Mouse (Mus musculus): ENCODE results near the gene Xirp2.
A peak's percentile ranks its signal among the peaks of the same experiment; 100 is the strongest.
"Not testable (repeated sequence)": the region's sequence is repeated elsewhere in the genome, so short reads cannot be mapped to it uniquely, and the experiment has no call there.

Xirp2 gene

DNA sequence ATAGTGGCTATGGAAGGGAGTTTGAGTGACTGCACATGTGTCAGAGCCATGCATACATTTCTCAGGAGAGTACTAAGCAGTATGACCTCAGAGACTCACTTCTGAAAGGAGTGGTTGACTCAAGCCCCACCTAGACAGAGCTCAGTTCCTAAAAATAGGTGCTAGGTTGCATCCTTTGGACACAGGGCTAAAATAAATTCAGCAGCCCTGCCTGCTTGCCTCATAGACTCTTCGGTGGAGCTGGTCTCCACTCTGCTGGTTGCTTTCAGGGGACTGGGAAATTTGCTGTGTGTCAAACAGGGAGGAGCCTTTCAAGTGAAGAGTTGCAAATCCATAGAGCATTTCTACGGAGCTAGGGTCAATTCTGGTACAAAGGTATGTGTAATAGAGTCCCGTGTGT is at the start of gene Xirp2:
Gene Xirp2, plus strand, starts transcription at position 223 of the 400 bp plus-strand sequence.
- DNase-seq (ENCODE audit: low read depth, low spot score): no peak

GRCm38 (mm10) chr2:67413425-67413824 is 32.4 kb upstream of the Xirp2 start, which contains the start of gene Gm21830:
Gm21830 (plus strand) TSS chr2:67413725.
- DNase-seq (ENCODE audit: low read depth, low spot score): not testable (repeated sequence)

GRCm38 (mm10) chr2:67420853-67421252 is 24.9 kb upstream of the Xirp2 start:
- no peak for DNase-seq (ENCODE audit: low read depth, low spot score)

- DNase-seq (ENCODE audit: low read depth, low spot score): no peak
These were observed 23.0 kb upstream of the Xirp2 start for GRCm38 (mm10) chr2:67422799-67423198.

DNA sequence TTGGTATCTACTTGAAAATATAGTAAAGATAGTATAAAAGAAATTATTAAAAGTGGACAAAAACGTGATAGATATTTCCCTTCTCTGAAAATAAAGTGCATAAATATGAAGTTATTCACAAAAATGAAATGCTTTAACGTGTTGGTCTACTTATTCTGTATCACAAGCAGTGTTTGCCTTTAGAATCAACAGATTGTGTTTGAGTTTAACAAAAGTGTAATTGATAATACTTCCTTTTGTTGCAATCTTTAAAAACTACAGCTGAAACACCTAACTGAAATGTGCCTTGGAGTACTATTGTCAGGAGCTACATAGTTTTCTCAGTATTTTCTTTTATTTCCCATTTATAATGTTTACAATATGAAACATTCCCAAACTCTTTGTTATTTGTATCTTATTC is 12.7 kb upstream of the Xirp2 start, which contains the start of gene Gm26727:
Gene Gm26727, minus strand, starts transcription at position 101 of the 400 bp plus-strand sequence.
- no peak for DNase-seq (ENCODE audit: low read depth, low spot score)

- DNase-seq (ENCODE audit: low read depth, low spot score): no peak
These were observed 7.5 kb upstream of the Xirp2 start for GRCm38 (mm10) chr2:67438309-67438708.

DNA sequence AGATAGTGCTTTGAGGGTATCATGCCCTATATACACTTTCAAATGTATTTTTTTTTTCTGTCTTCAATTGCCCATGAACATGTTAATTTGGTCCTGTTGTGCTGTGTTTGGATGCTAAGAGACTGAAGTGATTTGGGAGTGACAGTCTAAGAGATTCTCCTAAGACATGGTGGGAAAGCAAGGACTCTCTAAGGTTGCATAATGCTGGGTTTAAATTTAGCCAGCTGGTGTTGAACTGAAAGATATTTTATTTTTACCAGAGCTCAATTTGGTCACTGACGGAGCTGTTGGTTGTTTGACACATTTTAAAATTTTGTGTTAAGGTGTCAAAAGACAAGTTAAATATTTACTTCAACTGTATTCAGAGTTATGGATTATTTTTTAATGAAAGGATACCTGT is 970 bp downstream of the Xirp2 start:
- DNase-seq (ENCODE audit: low read depth, low spot score): no peak

- DNase-seq (ENCODE audit: low read depth, low spot score): no peak
These were observed 1.4 kb downstream of the Xirp2 start for GRCm38 (mm10) chr2:67447206-67447605.

DNA sequence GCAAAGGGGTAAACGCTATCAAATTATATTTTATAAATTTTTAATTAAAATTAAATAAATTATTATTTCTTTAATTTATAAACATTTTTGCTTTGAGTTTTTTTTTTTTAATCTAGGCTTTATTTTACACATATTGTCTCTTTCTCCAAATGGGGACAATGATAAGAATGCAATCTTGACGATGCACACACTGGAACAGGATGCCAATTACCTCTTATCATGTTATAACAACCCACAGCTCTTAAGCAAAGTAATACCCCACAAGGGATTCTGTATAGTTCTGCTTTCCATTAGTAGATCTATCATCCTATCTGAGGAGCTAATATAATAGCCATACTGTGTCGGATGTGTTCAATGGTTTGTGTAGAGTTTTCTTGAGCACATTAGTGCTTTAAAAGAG is 15.1 kb downstream of the Xirp2 start:
- DNase-seq (ENCODE audit: low read depth, low spot score): no peak

GRCm38 (mm10) chr2:67467036-67467435 is 21.2 kb downstream of the Xirp2 start:
- no peak for DNase-seq (ENCODE audit: low read depth, low spot score)

- not testable (repeated sequence) for DNase-seq (ENCODE audit: low read depth, low spot score)
These were observed 24.2 kb downstream of the Xirp2 start for GRCm38 (mm10) chr2:67470030-67470429.

DNA sequence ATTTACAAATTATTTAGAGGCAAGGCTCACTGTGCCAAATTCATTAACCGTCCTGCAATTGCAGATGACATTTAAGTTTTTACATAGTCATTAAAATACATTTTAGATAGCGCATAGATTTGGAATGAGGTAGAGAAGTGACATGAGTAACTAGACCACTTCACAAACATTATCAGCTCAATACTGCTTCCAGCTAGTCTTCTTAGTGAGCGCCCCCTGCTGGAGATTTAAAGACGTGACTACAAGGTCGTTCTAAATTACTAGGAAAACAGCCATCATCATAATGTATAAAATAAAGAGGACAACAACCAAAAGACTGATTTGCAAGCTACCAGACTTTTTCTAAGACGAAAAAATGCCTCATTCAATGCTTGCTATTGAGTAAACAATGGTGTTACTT is 32.0 kb downstream of the Xirp2 start:
- peak; percentile 61 for DNase-seq (ENCODE audit: low read depth, low spot score)

GRCm38 (mm10) chr2:67481051-67481450 is 35.2 kb downstream of the Xirp2 start:
- DNase-seq (ENCODE audit: low read depth, low spot score): no peak

- no peak for DNase-seq (ENCODE audit: low read depth, low spot score)
These were observed 40.9 kb downstream of the Xirp2 start for GRCm38 (mm10) chr2:67486721-67487120.

- no peak for DNase-seq (ENCODE audit: low read depth, low spot score)
These were observed 41.4 kb downstream of the Xirp2 start for GRCm38 (mm10) chr2:67487162-67487561.

DNA sequence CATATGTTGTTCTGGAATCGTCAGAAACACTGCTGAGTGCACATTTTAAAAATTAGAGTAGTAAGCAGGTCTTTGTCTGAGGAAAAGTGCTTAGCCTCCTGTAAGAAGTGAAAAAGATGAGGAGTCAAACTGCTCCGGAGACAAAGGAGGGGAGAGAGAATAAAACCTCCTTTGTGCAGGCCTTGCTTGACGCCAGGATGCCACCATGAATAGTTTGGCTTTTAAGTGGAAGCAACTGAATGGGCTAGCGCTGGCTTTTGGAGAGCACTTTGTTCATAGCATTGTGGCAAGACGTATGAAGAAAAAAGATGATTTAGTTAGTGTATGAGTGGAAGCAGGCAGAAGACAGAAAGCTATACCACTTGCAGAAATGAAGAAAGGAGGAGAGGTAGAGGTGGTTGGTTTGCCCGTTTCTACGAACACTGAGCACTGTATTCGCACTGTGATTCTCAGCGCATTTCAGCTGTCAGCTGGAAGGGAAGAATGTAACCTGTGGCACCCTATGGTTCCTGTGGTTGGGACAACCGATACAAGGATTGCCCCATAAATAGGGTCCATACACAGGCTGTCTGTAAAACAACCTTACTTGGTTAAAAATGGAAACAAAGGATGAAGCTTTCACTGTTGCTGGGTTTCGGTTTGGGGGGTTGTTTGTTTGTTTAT is 42.8 kb downstream of the Xirp2 start:
- DNase-seq (ENCODE audit: low read depth, low spot score): no peak

DNA sequence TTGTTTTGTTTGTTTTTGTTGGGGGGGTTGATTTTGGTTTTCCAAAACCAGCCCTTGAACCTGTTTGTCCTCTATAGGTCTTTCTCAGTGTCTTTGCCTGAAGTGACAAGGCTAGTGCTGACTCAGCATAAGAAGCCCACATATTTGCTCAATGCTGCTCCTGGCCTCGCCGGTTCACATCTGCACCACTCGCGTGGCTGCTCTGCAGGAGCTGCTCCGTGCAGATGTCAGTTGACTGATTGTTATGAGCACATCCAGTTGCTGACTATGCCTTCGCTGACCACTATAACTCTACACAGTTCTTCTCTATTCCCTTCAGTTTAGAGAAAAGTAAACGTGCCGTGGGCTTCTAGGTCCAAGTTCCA is 43.3 kb downstream of the Xirp2 start:
- no peak for DNase-seq (ENCODE audit: low read depth, low spot score)

- DNase-seq (ENCODE audit: low read depth, low spot score): no peak
These were observed 59.7 kb downstream of the Xirp2 start for GRCm38 (mm10) chr2:67505457-67505856.

- no peak for DNase-seq (ENCODE audit: low read depth, low spot score)
These were observed 70.6 kb downstream of the Xirp2 start for GRCm38 (mm10) chr2:67516405-67516804.

DNA sequence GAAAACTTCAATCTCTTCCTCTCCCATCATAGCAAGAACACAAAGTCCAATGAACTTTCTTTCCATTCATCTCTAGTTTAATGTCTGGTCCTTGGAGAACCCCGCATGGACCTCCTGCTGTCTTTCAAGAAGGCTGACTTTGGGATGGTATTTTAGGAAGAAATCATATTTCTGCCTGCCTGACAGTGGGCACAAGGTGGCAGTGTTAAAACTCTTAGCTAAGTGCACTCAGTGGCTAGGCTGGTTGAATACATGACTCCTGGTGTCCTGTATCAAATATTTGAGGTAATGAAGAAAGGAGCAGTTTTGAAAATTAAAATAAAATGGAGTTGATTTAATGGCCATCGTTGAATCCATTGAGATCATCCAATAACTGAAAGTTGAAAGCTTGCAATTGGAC is 89.5 kb downstream of the Xirp2 start:
- no peak for DNase-seq (ENCODE audit: low read depth, low spot score)

GRCm38 (mm10) chr2:67539426-67539825 is 93.6 kb downstream of the Xirp2 start:
- DNase-seq (ENCODE audit: low read depth, low spot score): no peak

DNA sequence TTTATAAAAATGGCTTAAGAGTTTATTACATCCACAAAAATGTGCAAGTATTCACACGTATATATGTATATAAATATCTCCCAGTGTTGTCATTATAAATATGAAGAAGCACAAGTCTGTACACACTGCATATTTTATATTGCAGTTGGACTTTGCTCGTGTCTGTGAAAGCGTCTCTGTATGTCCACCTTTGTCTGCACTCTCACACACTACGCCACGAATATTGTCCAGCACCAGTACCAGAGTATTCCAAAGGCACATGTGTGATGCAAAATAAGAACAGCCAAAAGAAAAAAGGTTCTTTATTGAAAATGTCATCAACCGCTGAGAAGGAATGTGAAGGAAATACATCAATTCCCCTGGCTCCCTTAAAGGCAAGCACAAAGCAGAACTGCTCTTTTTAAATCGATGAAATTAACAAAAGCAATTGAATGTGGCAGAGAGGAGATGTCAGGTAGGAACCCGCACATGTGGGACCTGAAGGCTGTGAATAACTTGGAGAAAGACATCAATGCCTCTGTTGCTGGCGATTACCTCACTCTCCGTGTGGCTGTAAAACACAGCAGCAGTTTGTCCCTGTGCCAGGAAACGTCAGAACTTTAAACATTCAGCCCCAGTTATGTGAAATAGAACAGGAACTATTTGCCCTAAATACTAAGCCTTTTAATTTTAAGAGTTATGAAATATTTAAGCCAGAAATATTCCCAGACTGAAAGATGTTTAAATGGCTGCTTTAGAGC is 96.3 kb downstream of the Xirp2 start:
- peak; percentile 30 for DNase-seq (ENCODE audit: low read depth, low spot score)

GRCm38 (mm10) chr2:67544426-67544825 is 98.6 kb downstream of the Xirp2 start:
- DNase-seq (ENCODE audit: low read depth, low spot score): no peak

Measured in forelimb bud, embryonic 11.5 days (tissue).